Mouse (Mus musculus) CH12.LX (cell line): ENCODE measurements around the gene Sf3a2. TPM values are rescaled to one million over a fixed set of nuclear protein-coding genes. Genes with fewer than 3 reads are reported as not detected.

Experiments used
- DNase-seq: peaks from one replicate; pipeline ENCODE4 v3.0.0-alpha.2; 2013; ENCODE audit errors: extremely low read depth
- H3K27ac ChIP-seq: 2 replicates; pipeline ENCODE4 v1.5.1; 2012; ENCODE audit warnings: low read depth, mild to moderate bottlenecking, control low read depth, moderate library complexity; ENCODE audit not compliant: insufficient read depth
- H3K27me3 ChIP-seq: replicated peaks from 2 replicates; pipeline ENCODE3; 2012; ENCODE audit warnings: inconsistent platforms
- H3K36me3 ChIP-seq, 2 experiments: replicated peaks in 1 of 2; 2 replicates each; pipeline versions ENCODE3 to v1.6.1; 2012; ENCODE audit warnings: inconsistent platforms in 1 of 2, low read length in 1 of 2, mild to moderate bottlenecking in 1 of 2, mixed read lengths in 1 of 2, moderate library complexity in 1 of 2; ENCODE audit not compliant: control insufficient read depth in 1 of 2, insufficient read depth in 1 of 2
- H3K4me1 ChIP-seq, 2 experiments: 2 replicates each; pipeline ENCODE4 v1.6.1; 2012; ENCODE audit warnings: inconsistent platforms in 1 of 2, moderate library complexity in 1 of 2; ENCODE audit not compliant: insufficient read depth in 2 of 2, control insufficient read depth in 1 of 2
- H3K4me2 ChIP-seq: 2 replicates; pipeline ENCODE4 v1.6.1; 2012; ENCODE audit warnings: low read depth, mild to moderate bottlenecking, control low read depth; ENCODE audit not compliant: poor library complexity, insufficient read depth, severe bottlenecking
- H3K4me3 ChIP-seq, 3 experiments: fragments of 150-350 bp in 1 of 3; sonication (generic) in 1 of 3; replicated peaks in 1 of 3; 2 replicates each; pipeline versions ENCODE3 to v1.5.1; 2011 to 2012; ENCODE audit warnings: low read depth in 2 of 3, low read length in 2 of 3, mild to moderate bottlenecking in 2 of 3, moderate library complexity in 2 of 3, control low read depth in 1 of 3, improper control_type of control experiment in 1 of 3, inconsistent platforms in 1 of 3, mixed read lengths in 1 of 3; ENCODE audit not compliant: poor library complexity in 1 of 3
- H3K79me2 ChIP-seq: replicated peaks from 2 replicates; pipeline ENCODE4 v1.6.1; 2012; ENCODE audit warnings: mild to moderate bottlenecking, moderate library complexity; ENCODE audit not compliant: control insufficient read depth, poor library complexity, insufficient read depth, severe bottlenecking; ENCODE audit errors: extremely low read depth
- H3K9ac ChIP-seq: 2 replicates; pipeline ENCODE4 v1.6.1; 2012; ENCODE audit warnings: low read depth, mild to moderate bottlenecking, control low read depth, moderate library complexity; ENCODE audit not compliant: insufficient read depth
- H3K9me3 ChIP-seq: replicated peaks from 2 replicates; pipeline ENCODE3; 2012; ENCODE audit warnings: low read length, inconsistent platforms, mixed read lengths
- BHLHE40 ChIP-seq: IDR thresholded peaks from 2 replicates; pipeline ENCODE4 v1.6.1; 2011; ENCODE audit warnings: mild to moderate bottlenecking, low read depth, low read length, improper control_type of control experiment
- CHD2 ChIP-seq: IDR thresholded peaks from 2 replicates; pipeline ENCODE4 v1.6.1; 2011; ENCODE audit warnings: low read length, improper control_type of control experiment
- CTCF ChIP-seq, 2 experiments: IDR thresholded peaks in 1 of 2; conservative IDR thresholded peaks in 1 of 2; 2 replicates each; pipeline ENCODE4 v1.5.1; 2011 to 2012; ENCODE audit warnings: low read depth in 2 of 2, low read length in 2 of 2, improper control_type of control experiment in 1 of 2, inconsistent platforms in 1 of 2, mild to moderate bottlenecking in 1 of 2, moderate library complexity in 1 of 2
- ETS1 ChIP-seq: conservative IDR thresholded peaks from 2 replicates; pipeline ENCODE4 v1.6.1; 2012; ENCODE audit warnings: low read depth, mild to moderate bottlenecking, inconsistent platforms, low read length, improper control_type of control experiment, moderate library complexity
- HCFC1 ChIP-seq: IDR thresholded peaks from 2 replicates; pipeline ENCODE4 v1.6.1; 2012; ENCODE audit warnings: low read depth, mild to moderate bottlenecking, inconsistent platforms, low read length, improper control_type of control experiment
- KAT2A ChIP-seq: IDR thresholded peaks from 2 replicates; pipeline ENCODE4 v1.6.1; 2012; ENCODE audit warnings: low read length, improper control_type of control experiment, inconsistent platforms; ENCODE audit not compliant: insufficient replicate concordance
- MAFK ChIP-seq: IDR thresholded peaks from 2 replicates; pipeline ENCODE4 v1.6.1; 2011; ENCODE audit warnings: low read length, improper control_type of control experiment; ENCODE audit not compliant: insufficient replicate concordance
- NELFE ChIP-seq: IDR thresholded peaks from 2 replicates; pipeline ENCODE4 v1.6.1; 2011; ENCODE audit warnings: low read depth, low read length, improper control_type of control experiment
- RAD21 ChIP-seq: IDR thresholded peaks from 2 replicates; pipeline ENCODE4 v1.6.1; 2011; ENCODE audit warnings: low read depth, mild to moderate bottlenecking, low read length, improper control_type of control experiment, moderate library complexity
- RCOR1 ChIP-seq: conservative IDR thresholded peaks from 2 replicates; pipeline ENCODE4 v1.6.1; 2012; ENCODE audit warnings: low read depth, mild to moderate bottlenecking, inconsistent platforms, low read length, improper control_type of control experiment
- SMC3 ChIP-seq: IDR thresholded peaks from 2 replicates; pipeline ENCODE4 v1.6.1; 2011; ENCODE audit warnings: low read depth, low read length, improper control_type of control experiment
- TCF12 ChIP-seq: IDR thresholded peaks from 2 replicates; pipeline ENCODE4 v1.6.1; 2014; ENCODE audit warnings: low read depth, mild to moderate bottlenecking, inconsistent platforms, low read length, improper control_type of control experiment
- ZC3H11A ChIP-seq: IDR thresholded peaks from 2 replicates; pipeline ENCODE4 v1.6.1; 2012; ENCODE audit warnings: low read depth, mild to moderate bottlenecking, inconsistent platforms, low read length, improper control_type of control experiment
- ZKSCAN1 ChIP-seq: IDR thresholded peaks from 2 replicates; pipeline ENCODE4 v1.6.1; 2012; ENCODE audit warnings: low read depth, inconsistent platforms, low read length, improper control_type of control experiment, borderline replicate concordance
- ZMIZ1 ChIP-seq: IDR thresholded peaks from 2 replicates; pipeline ENCODE4 v1.6.1; 2012; ENCODE audit warnings: low read depth, mild to moderate bottlenecking, inconsistent platforms, low read length, improper control_type of control experiment
- ZNF384 ChIP-seq: IDR thresholded peaks from 2 replicates; pipeline ENCODE4 v1.6.1; 2012; ENCODE audit warnings: low read depth, low read length, improper control_type of control experiment, inconsistent platforms
- dilution Hi-C: fragments of 300-500 bp; cut with MboI; formaldehyde crosslinking; loops from 2 replicates; pipeline ENCODE4 v1.14.3; 2020; ENCODE audit warnings: low sequenced_read_pairs; ENCODE audit not compliant: extremely low pct_unique_long_range_greater_than_20kb, extremely low pct_ligation_motif_present
- in situ Hi-C: fragments of 300-500 bp; cut with MboI; formaldehyde crosslinking; loops from 3 replicates; pipeline ENCODE4 v1.14.3; 2019; ENCODE audit warnings: low sequenced_read_pairs, low pct_ligation_motif_present, low pct_unique_long_range_greater_than_20kb, mixed read lengths
- polyA plus RNA-seq: library from polyadenylated mRNA; unstranded; fragments of >175 nt; gene quantifications from 2 replicates; pipeline ENCODE4 v1.2.1, GENCODE M21; 2012; ENCODE audit warnings: low read depth; ENCODE audit not compliant: insufficient read length
- total RNA-seq, 2 experiments: library from RNA; depleted of rRNA; stranded (reverse); fragments of 300-350 nt in 1 of 2; fragments of >200 nt in 1 of 2; gene quantifications; 2 replicates each; pipeline ENCODE4 v1.2.3; 2012 to 2014

Gene Sf3a2
- total and polyA plus RNA-seq, 3 experiments = 12.4 to 153 (median 29.0) TPM

DNA sequence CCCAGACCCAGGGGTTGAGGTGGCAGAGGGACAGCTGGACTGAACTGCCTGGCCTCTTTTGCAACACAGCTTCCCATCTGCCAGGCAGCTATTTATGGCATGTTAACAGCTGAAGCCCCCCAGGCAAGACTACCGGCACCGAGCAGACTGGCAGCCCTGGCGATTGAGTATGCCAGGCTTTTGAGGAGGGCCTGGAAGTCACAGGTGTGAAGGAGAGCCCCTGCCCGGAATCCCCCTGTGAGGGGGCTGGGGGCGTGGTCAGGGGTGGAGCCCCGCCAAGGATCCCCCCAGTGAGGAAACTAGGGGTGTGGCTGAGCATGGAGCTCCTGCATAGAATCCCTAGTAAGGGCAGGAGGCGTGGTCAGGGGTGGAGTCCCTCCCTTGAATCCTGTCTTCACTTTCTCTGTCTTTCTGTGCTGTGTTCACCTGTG, 39.0 kb downstream of the Sf3a2 start:
- no peaks in the 10 kb centered on the region for H3K9me3 ChIP-seq
- no peak overlapping the region for H3K27ac ChIP-seq
- dilution Hi-C loops (no loop called here), in situ Hi-C loops (no loop called here)
- H3K27me3 ChIP-seq = peaks cover 14% of the 10 kb centered on the region
- H3K9ac ChIP-seq = no peak overlapping the region
- no peak for DNase-seq
- no peak overlapping the region for H3K4me3 ChIP-seq
- peaks cover 0 to 2% of the 10 kb centered on the region in 2 experiments for H3K36me3 ChIP-seq
- H3K4me2 ChIP-seq = no peak overlapping the region
- H3K79me2 ChIP-seq = no peaks in the 10 kb centered on the region
- peaks cover 0 to 12% of the 10 kb centered on the region in 2 experiments; a peak in 2 of 4 replicates for H3K4me1 ChIP-seq
- TF ChIP-seq ZMIZ1 (no peak), BHLHE40 (no peak), MAFK (no peak), SMC3 (no peak), ETS1 (no peak), RAD21 (no peak), RCOR1 (no peak), TCF12 (no peak), CHD2 (no peak), ZKSCAN1 (no peak), ZNF384 (no peak), HCFC1 (no peak), CTCF (conservative IDR thresholded peaks at IDR 0.05 in 1 of 2, IDR thresholded peaks at IDR 0.05 in 1 of 2; ENCODE audit: low read depth in 2 of 2, low read length in 2 of 2) (no peak), NELFE (no peak)
- TF ChIP-seq, all 38 proteins: peak for 0

DNA sequence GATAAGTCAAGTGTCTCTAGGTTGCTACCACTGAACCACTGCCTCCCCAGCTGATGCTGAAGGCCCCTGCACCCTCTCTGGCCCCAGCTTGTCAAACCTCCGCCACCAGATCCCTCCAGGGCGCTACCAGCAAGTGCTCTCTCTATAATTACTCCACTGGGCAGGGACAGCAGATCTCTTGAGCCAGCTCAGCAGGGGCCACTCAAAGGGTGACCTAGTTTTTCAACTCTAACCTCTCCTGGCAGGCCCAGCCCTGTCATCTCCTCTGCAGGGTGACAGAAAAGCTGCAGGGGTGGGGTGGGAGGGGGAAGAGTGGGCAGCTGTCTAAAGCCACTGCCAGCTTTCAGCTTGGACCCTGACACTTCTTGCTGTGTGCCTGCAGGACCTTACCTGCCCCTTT, 39.8 kb downstream of the Sf3a2 start:
- no peak overlapping the region for H3K4me3 ChIP-seq
- no peak overlapping the region for H3K9ac ChIP-seq
- TF ChIP-seq ZKSCAN1 (no peak), ZC3H11A (no peak), MAFK (no peak), KAT2A (no peak), ETS1 (no peak)
- no peaks in the 10 kb centered on the region for H3K79me2 ChIP-seq
- no peaks in the 10 kb centered on the region for H3K9me3 ChIP-seq
- no peak for DNase-seq
- H3K27ac ChIP-seq = no peak overlapping the region
- peaks cover 23% of the 10 kb centered on the region for H3K27me3 ChIP-seq
- dilution Hi-C loops = no loop called here
- peaks cover 0 to 12% of the 10 kb centered on the region in 2 experiments; a peak in 2 of 4 replicates for H3K4me1 ChIP-seq
- peaks cover 0 to 2% of the 10 kb centered on the region in 2 experiments for H3K36me3 ChIP-seq
- in situ Hi-C loops = no loop called here
- no peak overlapping the region for H3K4me2 ChIP-seq
